Mouse (Mus musculus) lung, adult 2 months (tissue): ENCODE measurements at regions not wholly inside any gene's neighbourhood (a gene's known extent, or its start where the extent isn't known, plus 50 kb on each side); places are given as distances from the start of the nearest gene placed in this dataset.

ENCODE experiments used
- DNase-seq: peaks from one replicate; pipeline ENCODE4 v3.0.0; 2022
- H3K4me1 ChIP-seq: fragments of 200-500 bp; 2 replicates; pipeline ENCODE4 v1.6.1; 2011; ENCODE audit warnings: low read length; ENCODE audit not compliant: control insufficient read depth, insufficient read depth
- H3K4me3 ChIP-seq: fragments of 200-500 bp; replicated peaks from 2 replicates; pipeline ENCODE3; 2011; ENCODE audit warnings: low read depth, mild to moderate bottlenecking, control low read depth, low read length; ENCODE audit errors: extremely low read depth
- CTCF ChIP-seq: fragments of 200-500 bp; IDR thresholded peaks from 2 replicates; pipeline ENCODE4 v1.5.1; 2011; ENCODE audit warnings: mild to moderate bottlenecking, low read length, control low read depth; ENCODE audit not compliant: insufficient read depth
- POLR2A ChIP-seq: fragments of 200-500 bp; IDR thresholded peaks from 2 replicates; pipeline ENCODE4 v1.6.1; 2011; ENCODE audit warnings: low read depth, mild to moderate bottlenecking, control low read depth, low read length, borderline replicate concordance; ENCODE audit errors: extremely low read depth
- WGBS: fragments of 180-500 bp; shearing (Covaris S2); methylation state at CpG from one replicate; pipeline ENCODE4 v1.1.7; 2018; 5-methylcytosine and 5-hydroxymethylcytosine counted together

GRCm38 (mm10) chr9:59128023-59128422, 91.8 kb upstream of the Neo1 start:
- Histone ChIP-seq H3K4me3 (no peak overlapping the region), H3K4me1 (no peaks in the 10 kb centered on the region)
- 71% methylated on average over 2 of the region's 2 CpGs for WGBS
- TF ChIP-seq CTCF = no peak
- no peak for TF ChIP-seq POLR2A
- DNase-seq = no peak

- no peak for TF ChIP-seq CTCF
- no peak for TF ChIP-seq POLR2A
- H3K4me1 ChIP-seq = no peaks in the 10 kb centered on the region
- no peak overlapping the region for H3K4me3 ChIP-seq
- no peak for DNase-seq
- WGBS = 78% methylated on average over 6 of the region's 6 CpGs
These were observed 89.6 kb upstream of the Neo1 start for GRCm38 (mm10) chr9:59125886-59126285.

GRCm38 (mm10) chr9:59116561-59116960, 80.3 kb upstream of the Neo1 start:
- TF ChIP-seq CTCF (no peak), POLR2A (no peak)
- Histone ChIP-seq H3K4me1 (no peaks in the 10 kb centered on the region), H3K4me3 (no peak overlapping the region)
- no peak for DNase-seq
- WGBS = 31% methylated on average over 2 of the region's 2 CpGs

GRCm38 (mm10) chr9:59113859-59114258, 77.6 kb upstream of the Neo1 start:
- DNase-seq = no peak
- H3K4me1 ChIP-seq = no peaks in the 10 kb centered on the region
- no peak overlapping the region for H3K4me3 ChIP-seq
- TF ChIP-seq CTCF = no peak
- TF ChIP-seq POLR2A = no peak
- WGBS = 55% methylated on average over 4 of the region's 4 CpGs

- TF ChIP-seq CTCF (no peak), POLR2A (no peak)
- no peak for DNase-seq
- Histone ChIP-seq H3K4me3 (no peak overlapping the region), H3K4me1 (no peaks in the 10 kb centered on the region)
- 57% methylated on average over 5 of the region's 5 CpGs for WGBS
These were observed 63.5 kb upstream of the Neo1 start for GRCm38 (mm10) chr9:59099738-59100137.

- H3K4me1 ChIP-seq = no peaks in the 10 kb centered on the region
- DNase-seq = no peak
- WGBS = 62% methylated on average over 4 of the region's 4 CpGs
These were observed 61.3 kb upstream of the Neo1 start for GRCm38 (mm10) chr9:59097564-59097963.

GRCm38 (mm10) chr9:59096551-59097268, 60.5 kb upstream of the Neo1 start:
- no peak for DNase-seq
- TF ChIP-seq POLR2A = no peak
- TF ChIP-seq CTCF = no peak
- Histone ChIP-seq H3K4me3 (no peak overlapping the region), H3K4me1 (no peaks in the 10 kb centered on the region)
- 41% methylated on average over 12 of the region's 12 CpGs for WGBS

More at GRCm38 (mm10) chr9:59097564-59097963, 61.3 kb upstream of the Neo1 start:
- no peak for TF ChIP-seq CTCF
- no peak for TF ChIP-seq POLR2A
- no peak overlapping the region for H3K4me3 ChIP-seq

- Histone ChIP-seq H3K4me3 (no peak overlapping the region), H3K4me1 (no peaks in the 10 kb centered on the region)
- no peak for TF ChIP-seq CTCF
- no peak for TF ChIP-seq POLR2A
- WGBS = 64% methylated on average over 7 of the region's 7 CpGs
- DNase-seq = no peak
These were observed 59.4 kb upstream of the Neo1 start for GRCm38 (mm10) chr9:59095626-59096025.

- 68% methylated on average over 4 of the region's 4 CpGs for WGBS
- no peaks in the 10 kb centered on the region for H3K4me1 ChIP-seq
- TF ChIP-seq POLR2A = no peak
- H3K4me3 ChIP-seq = no peak overlapping the region
- no peak for DNase-seq
These were observed 57.9 kb upstream of the Neo1 start for GRCm38 (mm10) chr9:59094106-59094505.

- WGBS = 75% methylated on average over 3 of the region's 3 CpGs
- Histone ChIP-seq H3K4me3 (no peak overlapping the region), H3K4me1 (no peaks in the 10 kb centered on the region)
- DNase-seq = no peak
- no peak for TF ChIP-seq POLR2A
- no peak for TF ChIP-seq CTCF
These were observed 54.9 kb upstream of the Neo1 start for GRCm38 (mm10) chr9:59091179-59091578.
